Mouse (Mus musculus): ENCODE data around the gene Slc35b4. TPM values are rescaled to one million over a fixed set of nuclear protein-coding genes. Genes with fewer than 3 reads are reported as not detected.

Slc35b4 gene
- total RNA-seq, 2 experiments from 2014 or later, result 45.7 to 45.9 TPM

DNA sequence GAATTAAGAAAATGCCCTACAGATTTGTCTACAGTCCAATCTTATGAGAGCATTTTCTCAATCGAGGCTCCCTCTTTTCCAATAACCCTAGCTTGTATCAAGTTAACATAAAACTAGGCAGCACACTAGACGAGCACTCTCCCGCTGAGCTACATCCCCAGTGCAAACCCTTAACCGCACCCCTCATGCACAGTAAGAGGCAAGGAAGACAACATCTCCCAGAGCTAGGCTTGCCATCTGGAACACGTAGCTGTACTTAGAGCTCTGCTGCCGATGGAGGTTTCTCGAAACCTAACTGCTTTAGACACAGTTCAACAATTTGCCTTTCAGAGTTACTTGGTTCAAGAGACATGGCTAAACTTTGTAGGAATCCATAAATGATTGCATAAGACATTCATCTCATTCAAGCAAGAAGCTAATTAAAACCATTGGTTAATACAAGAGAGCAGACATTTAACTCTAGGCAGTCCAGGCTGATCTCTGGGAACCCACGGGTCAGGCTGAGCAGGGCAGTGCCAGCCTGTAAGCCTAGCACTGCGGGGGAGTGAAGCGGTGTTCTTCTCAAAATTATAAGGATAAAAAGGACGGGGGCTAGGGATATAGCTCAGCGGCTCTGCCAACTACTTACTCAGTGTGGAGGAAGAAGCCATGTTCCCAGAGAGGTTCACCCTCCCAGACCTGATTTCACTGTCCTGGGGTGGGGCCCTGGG lies 5.0 kb downstream of the Slc35b4 start:
- no peak for DNase-seq (ENCODE audit: low spot score in 2 of 2)

GRCm38 (mm10) chr6:34170844-34171494 lies 5.9 kb downstream of the Slc35b4 start:
- no peak for DNase-seq (ENCODE audit: low spot score in 2 of 2)

DNA sequence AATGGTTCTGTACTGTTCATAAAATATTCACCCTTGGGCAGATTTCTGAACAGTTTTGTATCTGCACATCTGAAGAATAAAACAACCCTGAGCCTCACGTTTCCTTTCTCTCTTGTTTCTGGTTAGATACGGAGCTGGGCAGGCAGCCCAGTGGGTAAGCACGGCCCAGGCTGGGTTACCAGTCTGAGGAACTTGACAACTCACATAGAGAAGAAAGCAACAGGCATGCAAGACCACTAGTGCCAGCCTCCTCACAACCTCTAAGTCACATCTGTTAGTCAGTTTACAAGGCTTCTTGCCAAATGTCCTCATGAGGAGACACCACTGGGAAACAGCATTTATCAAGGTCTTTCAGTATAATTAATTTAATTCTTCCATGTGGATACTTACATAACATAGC lies 8.1 kb downstream of the Slc35b4 start:
- DNase-seq (ENCODE audit: low spot score in 2 of 2), result no peak

- no peak for DNase-seq (ENCODE audit: low spot score in 2 of 2)
These were observed 13.9 kb downstream of the Slc35b4 start for GRCm38 (mm10) chr6:34163014-34163413.

GRCm38 (mm10) chr6:34162607-34163006 lies 14.3 kb downstream of the Slc35b4 start:
- DNase-seq (ENCODE audit: low spot score in 2 of 2), result no peak

DNA sequence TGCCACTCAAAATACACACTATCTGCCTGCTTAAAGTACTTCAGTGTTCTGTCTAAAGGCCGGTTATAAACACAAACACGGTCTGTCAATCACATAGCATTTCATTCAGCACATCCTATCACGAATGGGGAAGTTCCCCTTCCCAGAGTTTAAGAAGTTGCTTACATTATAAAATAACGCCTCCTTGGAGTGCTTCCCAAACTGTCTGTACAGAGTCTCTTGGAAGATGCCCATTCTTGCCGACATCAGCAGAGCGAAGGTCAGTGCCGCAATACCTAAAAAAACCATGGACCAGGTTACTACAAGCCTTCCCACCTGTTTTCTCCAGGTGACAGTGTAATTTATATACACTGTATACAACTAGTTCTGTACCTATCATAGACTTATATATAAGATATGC lies 15.4 kb downstream of the Slc35b4 start:
- no peak for DNase-seq (ENCODE audit: low spot score in 2 of 2)

GRCm38 (mm10) chr6:34160816-34161310 lies 16.0 kb downstream of the Slc35b4 start:
- DNase-seq (ENCODE audit: low spot score in 2 of 2), result no peak

DNA sequence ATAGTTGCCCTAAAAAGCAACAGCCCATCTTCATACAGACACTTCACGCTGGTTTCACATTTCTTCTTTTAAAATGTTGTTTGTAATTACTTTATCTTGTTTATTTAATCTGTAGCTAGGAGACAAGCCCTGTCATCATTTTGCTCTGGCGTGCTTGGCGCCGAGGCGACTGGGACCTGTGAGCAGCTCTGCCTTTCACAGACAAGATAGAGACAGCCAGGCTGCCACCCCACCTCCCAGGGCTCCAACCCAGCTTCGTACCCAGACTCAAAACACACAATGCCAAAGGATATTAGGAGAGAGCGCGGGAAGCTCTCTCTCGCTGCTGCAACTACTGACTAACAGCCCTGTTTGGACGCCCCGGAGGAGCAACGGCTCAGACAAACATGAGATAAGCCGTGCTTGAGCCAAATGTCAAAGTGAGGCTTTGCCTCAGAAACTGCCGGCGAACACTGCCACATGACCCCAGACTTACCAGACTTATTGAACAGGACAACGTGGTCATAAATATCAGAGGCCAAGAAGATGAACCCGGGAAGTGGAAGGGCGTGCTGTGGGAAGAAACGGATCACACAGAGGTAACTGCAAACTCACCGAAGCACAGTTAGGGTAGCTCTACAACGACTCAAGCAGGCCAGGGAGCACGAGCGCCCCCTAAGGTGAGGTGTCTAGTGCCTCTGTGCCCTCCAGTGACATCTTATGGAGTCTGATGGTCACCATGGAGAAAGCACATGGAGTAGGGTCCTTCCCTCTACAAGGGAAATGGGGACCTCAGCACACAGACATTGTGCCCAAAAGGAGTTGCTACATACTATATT lies 16.7 kb downstream of the Slc35b4 start:
- DNase-seq (ENCODE audit: low spot score in 2 of 2), result no peak

- DNase-seq (ENCODE audit: low spot score in 2 of 2), result no peak
These were observed 19.8 kb downstream of the Slc35b4 start for GRCm38 (mm10) chr6:34156841-34157748.

DNA sequence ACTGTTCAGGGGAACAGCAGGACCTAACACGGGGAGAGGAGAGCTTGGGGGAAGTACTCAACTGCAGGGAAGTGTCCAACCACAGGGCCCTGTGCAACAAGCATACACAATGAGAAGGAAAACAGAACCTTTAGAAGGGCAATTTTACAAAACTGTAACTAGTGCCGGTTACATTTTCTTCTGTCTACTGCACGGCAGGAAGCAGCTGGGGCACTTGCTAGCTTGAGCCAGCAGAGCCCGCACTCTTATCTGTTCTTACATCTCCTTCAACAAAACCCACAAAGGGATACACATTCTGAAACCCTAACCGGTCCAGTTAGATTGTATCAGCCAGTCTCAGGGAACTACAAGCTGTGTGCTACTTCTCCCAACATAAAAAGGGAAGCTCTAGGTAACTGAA lies 20.9 kb downstream of the Slc35b4 start:
- DNase-seq (ENCODE audit: low spot score in 2 of 2), result no peak

DNA sequence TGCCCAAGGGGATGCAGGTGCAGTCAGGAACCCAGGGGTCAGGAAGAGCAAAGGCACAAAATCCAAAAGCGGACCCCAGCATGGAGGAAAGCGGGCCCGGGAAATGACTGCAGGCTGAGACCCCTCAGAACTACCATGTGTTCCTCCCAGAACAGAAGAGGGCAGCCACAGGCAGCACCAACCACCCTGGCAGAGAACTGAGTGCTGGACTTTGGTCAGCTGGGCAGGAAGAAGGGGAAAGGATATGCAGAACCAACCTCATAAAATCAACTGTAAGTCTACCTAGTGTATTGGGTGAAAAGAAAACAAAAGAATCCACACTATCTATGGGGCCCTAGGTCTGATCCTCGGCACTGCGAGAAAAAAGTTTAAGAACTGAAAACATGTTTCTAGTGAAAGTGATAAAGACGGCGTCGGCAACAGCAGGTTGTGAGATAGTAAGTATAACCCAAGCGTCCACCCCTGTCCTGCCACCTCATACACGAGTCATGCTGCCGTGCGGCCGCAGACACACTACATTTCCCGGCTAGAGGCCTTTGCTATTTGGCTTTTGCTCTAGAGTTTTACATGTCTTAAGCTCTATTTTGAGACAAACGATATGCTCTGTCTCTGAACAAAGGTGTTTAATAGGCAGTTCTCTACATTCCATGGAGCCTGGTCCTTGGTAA lies 21.6 kb downstream of the Slc35b4 start:
- DNase-seq (ENCODE audit: low spot score in 2 of 2), result no peak

DNA sequence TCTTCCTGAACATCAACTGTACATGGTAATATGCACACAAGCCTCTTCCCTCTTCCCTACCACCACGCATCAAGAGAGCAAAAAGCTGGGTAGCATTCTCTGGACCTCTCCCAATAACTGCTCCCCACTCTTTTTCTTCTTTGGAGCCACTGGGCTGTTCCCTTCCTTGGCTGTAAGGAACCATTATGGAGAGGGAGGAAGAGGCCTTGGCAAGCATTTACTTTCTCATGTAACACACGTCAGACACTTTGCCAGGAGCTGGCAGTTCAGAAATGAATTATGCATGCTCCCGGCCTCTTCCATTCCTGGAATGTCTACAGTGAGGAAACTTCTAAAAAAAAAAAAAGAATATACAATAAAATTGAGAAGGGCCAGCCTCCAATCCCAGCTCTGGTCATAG lies 22.7 kb downstream of the Slc35b4 start:
- DNase-seq (ENCODE audit: low spot score in 2 of 2), result peak; percentile 12 to 41

- no peak for DNase-seq (ENCODE audit: low spot score in 2 of 2)
These were observed 23.6 kb downstream of the Slc35b4 start for GRCm38 (mm10) chr6:34153069-34154052.

DNA sequence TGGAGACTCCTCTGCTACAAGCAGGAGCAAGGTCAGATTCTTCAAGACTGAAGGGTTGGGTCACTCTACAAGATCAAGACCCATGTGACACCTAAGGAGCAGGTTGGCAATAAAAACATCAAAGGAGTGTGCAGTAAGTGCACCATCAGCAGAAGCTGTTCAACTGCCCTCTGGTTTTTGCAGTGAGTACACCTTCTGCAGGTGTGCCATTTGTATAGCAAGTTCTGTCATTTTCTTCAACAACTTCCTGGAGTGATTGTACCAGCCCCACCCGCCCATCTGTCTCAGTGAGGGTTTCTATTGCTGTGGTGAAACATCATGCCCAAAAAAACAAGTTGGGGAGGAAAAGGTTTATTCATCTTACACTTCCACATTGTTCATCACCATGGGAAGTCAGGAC lies 27.1 kb downstream of the Slc35b4 start:
- DNase-seq (ENCODE audit: low spot score in 2 of 2), result no peak

GRCm38 (mm10) chr6:34149066-34149465 lies 27.8 kb downstream of the Slc35b4 start:
- DNase-seq (ENCODE audit: low spot score in 2 of 2), result no peak

DNA sequence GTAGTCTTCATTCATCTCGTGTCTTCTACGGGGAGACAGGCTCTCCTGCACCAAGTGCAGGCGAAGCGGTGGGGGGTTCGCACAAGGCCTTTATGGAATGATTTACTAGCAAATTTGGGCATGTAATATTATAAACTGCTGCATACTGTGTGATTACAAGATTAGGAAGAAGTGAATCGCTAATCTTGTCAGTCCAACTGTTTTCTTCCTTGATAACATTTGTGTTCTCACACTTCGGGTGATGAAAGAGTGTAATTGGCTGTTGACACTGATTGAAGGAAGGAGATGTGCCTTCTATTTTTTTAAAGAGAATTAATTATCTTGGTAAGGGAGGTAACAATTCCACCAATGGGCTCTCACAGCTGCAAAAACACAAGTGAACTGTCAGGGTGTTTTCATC lies 28.3 kb downstream of the Slc35b4 start:
- DNase-seq (ENCODE audit: low spot score in 2 of 2), result no peak

- no peak for DNase-seq (ENCODE audit: low spot score in 2 of 2)
These were observed 28.9 kb downstream of the Slc35b4 start for GRCm38 (mm10) chr6:34148021-34148420.

- no peak for DNase-seq (ENCODE audit: low spot score in 2 of 2)
These were observed 30.9 kb downstream of the Slc35b4 start for GRCm38 (mm10) chr6:34146042-34146441.

- DNase-seq (ENCODE audit: low spot score in 2 of 2), result no peak
These were observed 34.0 kb downstream of the Slc35b4 start for GRCm38 (mm10) chr6:34142931-34143330.

All from layer of hippocampus, postnatal 14 days (tissue).